ENCODE assay signal across 22 mouse cellular contexts in genomic region chr5:139665375-139665774, GRCm38 (mm10).
DNase-seq lines count a peak whose midpoint lies in the region; ATAC-seq and TF ChIP-seq lines count a peak whose summit lies in the region.
"Had no signal": no experiment of that assay in that cellular context is flagged by ENCODE, and none has a peak within 500 bp of the region (broad histone marks: within the 10 kb centered on the region; RNA-seq: fewer than 3 reads in every experiment).

No protein-coding gene starts in this region.

- H3K4me3 ChIP-seq in hindbrain, postnatal 0 days (ENCODE audit: low read length): no peak overlapping the region
- H3K4me3 ChIP-seq in hindbrain, embryonic 16.5 days (ENCODE audit: low read length): no peak overlapping the region
- H3K4me3 ChIP-seq in liver, embryonic 14.5 days (ENCODE audit: insufficient read depth in 1 of 2, low read depth in 2 of 2, low read length in 2 of 2): no peak overlapping the region
- H3K4me3 ChIP-seq in liver, embryonic 11.5 days (ENCODE audit: low read depth, low read length): no peak overlapping the region
- H3K4me3 ChIP-seq in E14TG2a.4 (replicated peaks; ENCODE audit: low read length): no peak overlapping the region
- H3K4me3 ChIP-seq: embryonic facial prominence, embryonic 15.5 days; erythroblast, embryonic 14.5 days; forebrain, embryonic 10.5 days; heart, embryonic 13.5 days; hindbrain, embryonic 13.5 days had no signal

- no peak for DNase-seq in hindbrain, postnatal 0 days (ENCODE audit: low spot score)
- DNase-seq in liver, embryonic 14.5 days (ENCODE audit: low read depth in 3 of 3, low spot score in 3 of 3): no peak
- DNase-seq in liver, embryonic 11.5 days (ENCODE audit: low spot score): no peak
- no peak for DNase-seq in brain, embryonic 14.5 days (ENCODE audit: low read depth)
- no peak for DNase-seq in urinary bladder, adult 2 months (ENCODE audit: low spot score)
- DNase-seq: adrenal gland, adult 8-10 months; adrenal gland, postnatal 36 days; cerebellum, adult 11 months; cerebellum, adult 8-10 months; cerebellum, postnatal 14 days; embryo, embryonic 11 days; gastrocnemius, postnatal 36 days; heart, adult 11 months; heart, postnatal 10 days had no signal

- H3K27me3 ChIP-seq in hindbrain, postnatal 0 days (ENCODE audit: insufficient read depth, low read length): peaks cover 6% of the 10 kb centered on the region
- peaks cover 22% of the 10 kb centered on the region for H3K27me3 ChIP-seq in hindbrain, embryonic 16.5 days (replicated peaks; ENCODE audit: control insufficient read depth, insufficient read depth, low read length)
- H3K27me3 ChIP-seq in liver, embryonic 14.5 days (ENCODE audit: control insufficient read depth, insufficient read depth, low read length): peaks cover 9% of the 10 kb centered on the region
- peaks cover 50% of the 10 kb centered on the region for H3K27me3 ChIP-seq in liver, embryonic 11.5 days (replicated peaks; ENCODE audit: control insufficient read depth, insufficient read depth, low read length)
- peaks cover 81% of the 10 kb centered on the region for H3K27me3 ChIP-seq in E14TG2a.4 (ENCODE audit: insufficient read depth, low read length)

- TF ChIP-seq POLR2A in brain, embryonic 14.5 days (IDR thresholded peaks at IDR 0.05; ENCODE audit: borderline replicate concordance, extremely low read depth, insufficient read depth, insufficient read length, poor library complexity, severe bottlenecking): no peak

- no peak for TF ChIP-seq EP300 in liver, embryonic 14.5 days (IDR thresholded peaks at IDR 0.05; ENCODE audit: low read depth)

- TF ChIP-seq CTCF in hindbrain, postnatal 0 days (IDR thresholded peaks at IDR 0.05; ENCODE audit: low read depth): peak; percentile 30
- TF ChIP-seq CTCF in liver, embryonic 14.5 days (IDR thresholded peaks at IDR 0.05; ENCODE audit: low read depth): peak; percentile 29; the same call in 1 of the 2 replicates
- 0 out of 2 replicates have a peak, but pooled peaks have one; percentile 3 for TF ChIP-seq CTCF in E14TG2a.4 (conservative IDR thresholded peaks at IDR 0.05; ENCODE audit: low read length)
- peak; percentile 12; the same call in 1 of the 2 replicates for TF ChIP-seq CTCF in brain, embryonic 14.5 days (IDR thresholded peaks at IDR 0.05; ENCODE audit: borderline replicate concordance, extremely low read depth, insufficient read depth, insufficient read length)

- H3K27ac ChIP-seq in hindbrain, postnatal 0 days: no peak overlapping the region
- H3K27ac ChIP-seq in hindbrain, embryonic 16.5 days (ENCODE audit: low read depth, low read length): no peak overlapping the region
- no peak overlapping the region for H3K27ac ChIP-seq in liver, embryonic 14.5 days
- H3K27ac ChIP-seq in liver, embryonic 11.5 days (ENCODE audit: low read depth, low read length): no peak overlapping the region
- H3K27ac ChIP-seq: embryonic facial prominence, embryonic 15.5 days; forebrain, embryonic 10.5 days; heart, embryonic 13.5 days; hindbrain, embryonic 13.5 days had no signal

- H3K4me2 ChIP-seq in hindbrain, postnatal 0 days (ENCODE audit: low read depth, low read length): no peak overlapping the region
- H3K4me2 ChIP-seq in hindbrain, embryonic 16.5 days (ENCODE audit: low read length): no peak overlapping the region
- H3K4me2 ChIP-seq in liver, embryonic 14.5 days (ENCODE audit: low read depth): no peak overlapping the region
- no peak overlapping the region for H3K4me2 ChIP-seq in liver, embryonic 11.5 days
- H3K4me2 ChIP-seq: embryonic facial prominence, embryonic 15.5 days; heart, embryonic 13.5 days; hindbrain, embryonic 13.5 days had no signal

- no peaks in the 10 kb centered on the region for H3K36me3 ChIP-seq in hindbrain, postnatal 0 days (ENCODE audit: insufficient read depth, low read length)
- no peaks in the 10 kb centered on the region for H3K36me3 ChIP-seq in hindbrain, embryonic 16.5 days (ENCODE audit: control insufficient read depth, insufficient read depth, low read length)
- no peaks in the 10 kb centered on the region for H3K36me3 ChIP-seq in liver, embryonic 14.5 days (replicated peaks; ENCODE audit: control insufficient read depth, insufficient read depth, low read depth)
- H3K36me3 ChIP-seq in liver, embryonic 11.5 days (ENCODE audit: control insufficient read depth, insufficient read depth, low read length): no peaks in the 10 kb centered on the region
- H3K36me3 ChIP-seq in E14TG2a.4 (ENCODE audit: insufficient read depth, low read length): no peaks in the 10 kb centered on the region
- H3K36me3 ChIP-seq: embryonic facial prominence, embryonic 15.5 days; forebrain, embryonic 10.5 days; heart, embryonic 13.5 days; hindbrain, embryonic 13.5 days had no signal

- ATAC-seq in hindbrain, postnatal 0 days: no peak
- no peak for ATAC-seq in hindbrain, embryonic 16.5 days
- ATAC-seq in liver, embryonic 14.5 days (ENCODE audit: insufficient read depth): no peak
- ATAC-seq in liver, embryonic 11.5 days (replicated peaks; ENCODE audit: low FRiP score): no peak
- ATAC-seq: forebrain, embryonic 14.5 days had no signal

- no peaks in the 10 kb centered on the region for H3K4me1 ChIP-seq in hindbrain, postnatal 0 days (ENCODE audit: insufficient read depth, low read length)
- H3K4me1 ChIP-seq in hindbrain, embryonic 16.5 days (ENCODE audit: control insufficient read depth, insufficient read depth, low read depth, low read length): peaks cover 5% of the 10 kb centered on the region; the same call in 1 of the 2 replicates
- no peaks in the 10 kb centered on the region for H3K4me1 ChIP-seq in liver, embryonic 14.5 days (replicated peaks; ENCODE audit: control insufficient read depth in 2 of 2, insufficient read depth in 2 of 2, low read length in 1 of 2)
- no peaks in the 10 kb centered on the region for H3K4me1 ChIP-seq in liver, embryonic 11.5 days (replicated peaks; ENCODE audit: control insufficient read depth, insufficient read depth, low read length)
- H3K4me1 ChIP-seq in E14TG2a.4 (replicated peaks; ENCODE audit: low read depth, low read length): peaks cover 6% of the 10 kb centered on the region
- H3K4me1 ChIP-seq: heart, embryonic 13.5 days had no signal

- H3K9ac ChIP-seq in hindbrain, postnatal 0 days (replicated peaks; ENCODE audit: low read length): no peak overlapping the region
- H3K9ac ChIP-seq in hindbrain, embryonic 16.5 days (ENCODE audit: low read depth, low read length): no peak overlapping the region
- no peak overlapping the region for H3K9ac ChIP-seq in liver, embryonic 14.5 days (replicated peaks)
- H3K9ac ChIP-seq in liver, embryonic 11.5 days (ENCODE audit: low read depth, low read length): no peak overlapping the region
- H3K9ac ChIP-seq: embryonic facial prominence, embryonic 15.5 days; heart, embryonic 13.5 days; hindbrain, embryonic 13.5 days had no signal

- H3K9me3 ChIP-seq in hindbrain, postnatal 0 days (ENCODE audit: low read length): no peaks in the 10 kb centered on the region
- no peaks in the 10 kb centered on the region for H3K9me3 ChIP-seq in hindbrain, embryonic 16.5 days (ENCODE audit: control insufficient read depth, low read length)
- no peaks in the 10 kb centered on the region for H3K9me3 ChIP-seq in liver, embryonic 14.5 days (ENCODE audit: control insufficient read depth, low read length)
- H3K9me3 ChIP-seq in liver, embryonic 11.5 days (ENCODE audit: control insufficient read depth, low read length): no peaks in the 10 kb centered on the region
- peaks cover 2% of the 10 kb centered on the region; the same call in 1 of the 2 replicates for H3K9me3 ChIP-seq in E14TG2a.4 (ENCODE audit: low read length)
- H3K9me3 ChIP-seq: embryonic facial prominence, embryonic 15.5 days; forebrain, embryonic 10.5 days; heart, embryonic 13.5 days; hindbrain, embryonic 13.5 days had no signal

- 60% methylated on average over 3 of the region's 3 CpGs for WGBS in hindbrain, postnatal 0 days
- WGBS in hindbrain, embryonic 16.5 days: 63% methylated on average over 3 of the region's 3 CpGs
- 52% methylated on average over 3 of the region's 3 CpGs for WGBS in liver, embryonic 14.5 days (ENCODE audit: insufficient replicate concordance)
- 51% methylated on average over 3 of the region's 3 CpGs for WGBS in liver, embryonic 11.5 days
